Mouse (Mus musculus) macrophage (primary cell): ENCODE measurements at regions not wholly inside any gene's neighbourhood (a gene's known extent, or its start where the extent isn't known, plus 50 kb on each side); places are given as distances from the start of the nearest gene placed in this dataset.

Experiments used
- H3K27ac ChIP-seq: fragments of 350-480 bp; formaldehyde crosslinking; 2 replicates; pipeline ENCODE4 v1.9.0; 2021
- H3K36me3 ChIP-seq: fragments of 350-480 bp; formaldehyde crosslinking; 2 replicates; pipeline ENCODE4 v1.9.0; 2021; ENCODE audit errors: inconsistent target
- H3K4me3 ChIP-seq: fragments of 350-480 bp; formaldehyde crosslinking; 2 replicates; pipeline ENCODE4 v1.9.0; 2021; ENCODE audit errors: inconsistent target
- H3K79me2 ChIP-seq: fragments of 350-480 bp; formaldehyde crosslinking; 2 replicates; pipeline ENCODE4 v1.9.0; 2021; ENCODE audit errors: inconsistent target
- WGBS: methylation state at CpG from one replicate; pipeline ENCODE4 v1.1.7; 2026; ENCODE audit warnings: inconsistent platforms; ENCODE audit not compliant: missing documents; 5-methylcytosine and 5-hydroxymethylcytosine counted together

DNA sequence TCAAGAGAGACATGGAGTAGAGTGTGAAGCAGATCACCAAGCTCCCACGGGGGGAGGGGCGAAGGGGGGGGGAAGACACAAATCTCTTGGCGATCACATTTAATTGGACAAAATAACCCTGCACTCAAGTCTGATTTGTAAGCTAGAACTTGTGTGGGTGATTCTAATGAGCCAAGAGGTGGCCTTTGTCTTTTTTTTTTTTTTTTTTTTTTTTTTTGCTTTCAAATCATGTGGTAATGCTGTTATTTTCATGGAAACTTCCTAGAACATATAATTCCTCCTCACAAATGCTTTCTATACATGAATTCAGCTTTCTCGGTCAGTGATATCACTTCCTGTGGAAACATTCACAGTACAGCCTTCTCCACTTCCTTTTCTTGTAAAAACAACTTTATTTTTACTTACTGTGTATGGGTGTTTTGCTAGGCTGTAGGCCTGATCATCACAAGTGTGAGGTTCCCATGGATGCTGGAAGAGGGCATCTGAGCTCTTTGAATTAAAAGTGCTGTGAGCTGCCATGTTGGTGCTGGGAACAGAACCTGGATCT is 152.7 kb downstream of the Tmem161b start:
- Histone ChIP-seq H3K79me2 (no peaks in the 10 kb centered on the region), H3K27ac (no peak overlapping the region), H3K36me3 (no peaks in the 10 kb centered on the region), H3K4me3 (no peak overlapping the region)
- WGBS: 92% methylated on average over 4 of the region's 4 CpGs

DNA sequence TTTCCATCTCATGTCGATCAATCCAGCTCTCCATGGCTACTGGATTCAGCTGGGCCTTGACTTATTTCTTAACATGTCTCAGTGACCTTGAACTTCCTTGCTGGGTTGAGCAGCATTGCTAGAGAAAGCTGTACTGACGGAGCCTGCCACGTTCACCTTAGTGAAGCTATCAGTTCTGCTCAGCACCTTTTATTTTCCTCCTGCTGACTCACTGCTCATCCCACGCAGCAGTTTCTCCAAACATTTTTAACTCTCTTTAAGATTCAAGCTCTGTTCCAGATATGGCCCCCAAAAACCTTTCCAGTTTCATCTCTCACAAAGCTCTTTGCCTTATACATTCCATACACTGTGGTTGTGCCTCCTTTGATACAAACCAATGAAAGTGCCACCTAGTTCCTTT is 153.8 kb downstream of the Tmem161b start:
- H3K36me3 ChIP-seq: no peaks in the 10 kb centered on the region
- H3K79me2 ChIP-seq: no peaks in the 10 kb centered on the region
- no peak overlapping the region for H3K27ac ChIP-seq
- H3K4me3 ChIP-seq: no peak overlapping the region
- 95% methylated on average over 4 of the region's 4 CpGs for WGBS

GRCm38 (mm10) chr13:84378553-84379332 is 156.6 kb downstream of the Tmem161b start:
- H3K36me3 ChIP-seq: no peaks in the 10 kb centered on the region
- no peak overlapping the region for H3K4me3 ChIP-seq
- 91% methylated on average over 5 of the region's 5 CpGs for WGBS
- no peak overlapping the region for H3K27ac ChIP-seq
- no peaks in the 10 kb centered on the region for H3K79me2 ChIP-seq

DNA sequence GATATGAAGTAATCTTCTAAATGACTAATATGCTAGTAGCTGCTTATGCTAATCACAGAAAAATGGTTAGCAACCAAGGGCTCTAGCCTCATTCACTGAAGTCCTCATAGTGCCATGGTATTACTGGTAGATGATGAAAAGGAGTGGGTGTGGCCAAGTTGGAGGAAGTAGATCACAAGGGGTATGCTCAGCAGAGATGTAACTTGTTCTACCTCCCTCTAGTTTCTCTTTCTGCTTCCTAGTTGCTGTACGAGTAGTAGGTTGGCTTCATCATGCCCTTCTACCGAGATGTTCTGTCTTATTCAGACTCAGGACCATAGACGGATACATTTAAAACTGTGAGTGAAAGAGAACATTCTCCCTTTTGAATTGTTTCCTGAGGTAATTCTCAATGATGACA is 169.5 kb downstream of the Tmem161b start:
- Histone ChIP-seq H3K27ac (no peak overlapping the region), H3K36me3 (no peaks in the 10 kb centered on the region), H3K79me2 (no peaks in the 10 kb centered on the region), H3K4me3 (no peak overlapping the region)
- 86% methylated on average over 3 of the region's 3 CpGs for WGBS

- Histone ChIP-seq H3K27ac (no peak overlapping the region), H3K4me3 (no peak overlapping the region), H3K36me3 (no peaks in the 10 kb centered on the region), H3K79me2 (no peaks in the 10 kb centered on the region)
- 68% methylated on average over 7 of the region's 7 CpGs for WGBS
Observed at GRCm38 (mm10) chr13:84398476-84399344, 176.6 kb downstream of the Tmem161b start.

- Histone ChIP-seq H3K79me2 (no peaks in the 10 kb centered on the region), H3K36me3 (no peaks in the 10 kb centered on the region), H3K27ac (no peak overlapping the region), H3K4me3 (no peak overlapping the region)
- 64% methylated on average over 3 of the region's 3 CpGs for WGBS
Observed at GRCm38 (mm10) chr13:84399345-84400170, 177.5 kb downstream of the Tmem161b start.

DNA sequence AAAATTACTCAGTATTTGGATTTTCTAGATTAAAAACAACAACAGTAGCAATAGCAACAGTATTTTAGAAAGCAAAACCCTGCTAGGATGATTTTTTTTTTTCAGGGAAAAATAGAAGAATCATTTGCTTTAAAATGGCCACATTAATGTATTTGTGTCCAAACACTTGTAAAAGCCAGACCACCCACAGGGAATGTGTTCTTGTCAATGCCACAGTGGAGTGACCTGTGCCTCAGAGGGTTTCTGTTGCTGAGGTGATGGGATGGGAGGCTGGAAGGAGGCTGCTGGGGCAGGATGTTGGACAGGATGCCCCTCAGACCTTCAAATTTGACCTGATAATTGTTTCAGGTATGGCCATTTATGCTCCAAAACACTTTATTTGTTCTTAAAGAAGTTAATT is 178.9 kb downstream of the Tmem161b start:
- H3K36me3 ChIP-seq: no peaks in the 10 kb centered on the region

GRCm38 (mm10) chr13:84404566-84405194 is 182.6 kb downstream of the Tmem161b start:
- WGBS: 90% methylated on average over 19 of the region's 19 CpGs
- Histone ChIP-seq H3K27ac (no peak overlapping the region), H3K36me3 (no peaks in the 10 kb centered on the region), H3K79me2 (no peaks in the 10 kb centered on the region), H3K4me3 (no peak overlapping the region)

More for the DNA sequence above, 178.9 kb downstream of the Tmem161b start:
- Histone ChIP-seq H3K27ac (no peak overlapping the region), H3K4me3 (no peak overlapping the region), H3K79me2 (no peaks in the 10 kb centered on the region)

- H3K27ac ChIP-seq: no peak overlapping the region
- H3K79me2 ChIP-seq: no peaks in the 10 kb centered on the region
- H3K36me3 ChIP-seq: no peaks in the 10 kb centered on the region
- 67% methylated on average over 2 of the region's 2 CpGs for WGBS
- no peak overlapping the region for H3K4me3 ChIP-seq
Observed at GRCm38 (mm10) chr13:84434444-84434843, 212.3 kb downstream of the Tmem161b start.

GRCm38 (mm10) chr13:84437586-84438443 is 215.7 kb downstream of the Tmem161b start:
- H3K4me3 ChIP-seq: no peak overlapping the region
- no peaks in the 10 kb centered on the region for H3K36me3 ChIP-seq
- no peak overlapping the region for H3K27ac ChIP-seq
- no peaks in the 10 kb centered on the region for H3K79me2 ChIP-seq
- 88% methylated on average over 5 of the region's 5 CpGs for WGBS

DNA sequence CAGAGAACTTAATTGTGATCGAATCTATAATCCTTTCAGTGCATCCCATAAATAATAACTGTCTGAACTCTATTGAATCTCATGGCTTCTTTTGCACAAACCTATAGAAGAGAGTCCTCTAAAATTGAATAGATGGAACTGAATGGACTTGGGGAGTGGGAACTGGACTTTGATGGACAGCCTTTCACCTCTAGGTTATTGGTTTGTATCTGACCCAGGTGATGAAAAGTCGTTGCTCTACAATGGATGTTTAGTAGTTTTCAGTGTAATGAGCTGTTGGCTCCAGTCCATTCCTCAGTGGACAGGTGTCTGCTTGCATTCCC is 216.3 kb downstream of the Tmem161b start:
- Histone ChIP-seq H3K4me3 (no peak overlapping the region), H3K27ac (no peak overlapping the region), H3K36me3 (no peaks in the 10 kb centered on the region), H3K79me2 (no peaks in the 10 kb centered on the region)
- WGBS: 89% methylated on average over 2 of the region's 2 CpGs

DNA sequence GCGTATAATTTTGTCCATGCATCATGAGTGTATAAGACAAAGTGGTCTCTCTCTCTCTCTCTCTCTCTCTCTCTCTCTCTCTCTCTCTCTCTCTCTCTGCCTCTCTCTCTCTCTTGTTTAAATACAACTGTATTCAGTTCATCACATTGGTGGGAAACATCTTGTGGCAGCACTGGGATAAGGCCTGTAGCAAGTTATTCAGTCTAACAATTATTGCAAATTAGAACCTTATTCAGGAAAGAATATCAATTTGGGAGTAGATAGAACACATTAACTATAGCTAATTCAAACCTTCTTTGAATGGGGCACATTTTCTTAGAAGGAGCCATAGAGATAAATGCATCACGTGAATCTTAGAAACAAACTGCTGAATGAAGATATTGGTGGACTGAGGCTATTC is 226.4 kb downstream of the Tmem161b start:
- 96% methylated on average over 2 of the region's 2 CpGs for WGBS
- Histone ChIP-seq H3K36me3 (no peaks in the 10 kb centered on the region), H3K79me2 (no peaks in the 10 kb centered on the region), H3K27ac (no peak overlapping the region), H3K4me3 (no peak overlapping the region)

- 68% methylated on average over 6 of the region's 6 CpGs for WGBS
- Histone ChIP-seq H3K79me2 (no peaks in the 10 kb centered on the region), H3K4me3 (no peak overlapping the region), H3K27ac (no peak overlapping the region), H3K36me3 (no peaks in the 10 kb centered on the region)
Observed at GRCm38 (mm10) chr13:84449001-84449551, 227.0 kb downstream of the Tmem161b start.
